Mouse (Mus musculus): ENCODE results near the gene Irgm1. TPM values are rescaled to one million over a fixed set of nuclear protein-coding genes. Genes with fewer than 3 reads are reported as not detected.
"Not testable (repeated sequence)": the region's sequence is repeated elsewhere in the genome, so short reads cannot be mapped to it uniquely, and the experiment has no call there.

The Irgm1 gene
- total and polyA plus RNA-seq, 3 experiments = 25.7 to 58.1 (median 49.0) TPM

DNA sequence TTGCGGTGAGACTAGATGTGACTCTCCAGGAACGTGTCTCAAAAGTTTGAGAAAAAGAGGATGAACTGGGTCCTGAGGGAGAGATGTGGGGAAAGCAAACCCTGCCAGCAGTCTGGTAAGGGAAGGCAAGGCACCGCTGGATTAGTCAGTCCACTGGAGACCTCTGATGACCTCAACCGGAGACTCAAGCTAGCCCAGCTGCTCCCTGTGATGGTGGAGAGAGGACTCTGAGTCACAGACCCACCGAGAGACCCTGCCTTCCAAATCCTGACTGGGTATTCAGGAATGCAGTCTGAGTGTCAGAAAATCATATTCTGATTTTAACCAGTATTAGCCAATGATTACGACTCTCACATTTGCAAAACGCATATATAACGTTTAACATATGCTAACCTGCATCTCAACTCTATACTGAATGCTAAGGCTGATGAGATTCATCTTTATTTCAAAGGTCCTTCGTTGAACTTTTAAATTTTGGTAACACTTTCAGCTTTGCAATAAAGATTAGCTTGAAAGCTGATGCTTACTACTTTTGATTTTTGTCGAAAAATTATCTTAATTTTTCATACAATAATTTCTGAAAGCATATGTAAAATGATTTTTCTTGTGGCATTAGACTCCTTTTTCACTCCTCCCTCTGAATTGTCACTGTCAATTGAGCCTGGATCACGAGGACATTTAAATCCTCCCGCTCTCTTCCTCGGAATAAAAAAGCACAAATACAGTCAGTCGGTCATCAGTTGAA lies 48.5 kb downstream of the Irgm1 start:
- Histone ChIP-seq H3K4me3 (replicated peaks in 1 of 3; ENCODE audit: low read depth in 2 of 3, low read length in 2 of 3, poor library complexity in 1 of 3) (peak overlapping the region; percentile 48 to 64 (median 60)), H3K9ac (ENCODE audit: insufficient read depth, low read depth) (peak overlapping the region; percentile 63), H3K79me2 (replicated peaks; ENCODE audit: control insufficient read depth, extremely low read depth, insufficient read depth, poor library complexity, severe bottlenecking) (no peaks in the 10 kb centered on the region), H3K4me1 (ENCODE audit: control insufficient read depth in 1 of 2, insufficient read depth in 2 of 2) (peaks cover 15 to 53% of the 10 kb centered on the region in 2 experiments), H3K27me3 (replicated peaks) (peaks cover 9% of the 10 kb centered on the region), H3K9me3 (replicated peaks; ENCODE audit: low read length) (peaks cover 7% of the 10 kb centered on the region), H3K36me3 (replicated peaks in 1 of 2; ENCODE audit: control insufficient read depth in 1 of 2, insufficient read depth in 1 of 2, low read length in 1 of 2) (no peaks in the 10 kb centered on the region), H3K27ac (ENCODE audit: insufficient read depth, low read depth) (no peak overlapping the region), H3K4me2 (ENCODE audit: insufficient read depth, low read depth, poor library complexity, severe bottlenecking) (peak overlapping the region; percentile 90)
- DNase-seq (ENCODE audit: extremely low read depth) = no peak
- dilution Hi-C loops (cut with MboI; ENCODE audit: extremely low pct_ligation_motif_present, extremely low pct_unique_long_range_greater_than_20kb, low sequenced_read_pairs) = no loop called here
- in situ Hi-C loops (cut with MboI; ENCODE audit: low pct_ligation_motif_present, low pct_unique_long_range_greater_than_20kb, low sequenced_read_pairs) = no loop called here
- TF ChIP-seq ZMIZ1 (IDR thresholded peaks at IDR 0.05; ENCODE audit: low read depth, low read length) (no peak), MXI1 (IDR thresholded peaks at IDR 0.05; ENCODE audit: low read depth, low read length) (peak; percentile 72), MAX (IDR thresholded peaks at IDR 0.05; ENCODE audit: low read length) (0 out of 2 replicates have a peak, but pooled peaks have one; percentile 27), SIN3A (IDR thresholded peaks at IDR 0.05; ENCODE audit: low read length) (peak; percentile 66), ZNF384 (IDR thresholded peaks at IDR 0.05; ENCODE audit: low read depth, low read length) (no peak), ZC3H11A (IDR thresholded peaks at IDR 0.05; ENCODE audit: low read depth, low read length) (no peak), ETS1 (conservative IDR thresholded peaks at IDR 0.05; ENCODE audit: low read depth, low read length) (peak; percentile 25), CHD1 (IDR thresholded peaks at IDR 0.05; ENCODE audit: low read depth, low read length) (peak; percentile 39; the same call in 1 of the 2 replicates), USF1 (IDR thresholded peaks at IDR 0.05; ENCODE audit: low read depth, low read length) (0 out of 2 replicates have a peak, but pooled peaks have one; percentile 4), TCF12 (IDR thresholded peaks at IDR 0.05; ENCODE audit: low read depth, low read length) (peak; percentile 26; the same call in 1 of the 2 replicates)

GRCm38 (mm10) chr11:48821299-48821698 lies 50.2 kb downstream of the Irgm1 start:
- H3K9me3 ChIP-seq (replicated peaks; ENCODE audit: low read length); H3K79me2 ChIP-seq (replicated peaks; ENCODE audit: control insufficient read depth, extremely low read depth, insufficient read depth, poor library complexity, severe bottlenecking); H3K4me3 ChIP-seq (replicated peaks in 1 of 3; ENCODE audit: low read depth in 2 of 3, low read length in 2 of 3, poor library complexity in 1 of 3); H3K36me3 ChIP-seq (replicated peaks in 1 of 2; ENCODE audit: control insufficient read depth in 1 of 2, insufficient read depth in 1 of 2, low read length in 1 of 2); dilution Hi-C loops (cut with MboI; ENCODE audit: extremely low pct_ligation_motif_present, extremely low pct_unique_long_range_greater_than_20kb, low sequenced_read_pairs); H3K27me3 ChIP-seq (replicated peaks); H3K4me2 ChIP-seq (ENCODE audit: insufficient read depth, low read depth, poor library complexity, severe bottlenecking); in situ Hi-C loops (cut with MboI; ENCODE audit: low pct_ligation_motif_present, low pct_unique_long_range_greater_than_20kb, low sequenced_read_pairs); DNase-seq (ENCODE audit: extremely low read depth); H3K9ac ChIP-seq (ENCODE audit: insufficient read depth, low read depth): not testable (repeated sequence)
- peak overlapping the region; percentile 84 for H3K27ac ChIP-seq (ENCODE audit: insufficient read depth, low read depth)
- H3K4me1 ChIP-seq (ENCODE audit: control insufficient read depth in 1 of 2, insufficient read depth in 2 of 2) = peaks cover 14 to 51% of the 10 kb centered on the region in 2 experiments
- TF ChIP-seq TBP (conservative IDR thresholded peaks at IDR 0.05; ENCODE audit: low read depth, low read length) = 0 out of 2 replicates have a peak, but pooled peaks have one; percentile 9

DNA sequence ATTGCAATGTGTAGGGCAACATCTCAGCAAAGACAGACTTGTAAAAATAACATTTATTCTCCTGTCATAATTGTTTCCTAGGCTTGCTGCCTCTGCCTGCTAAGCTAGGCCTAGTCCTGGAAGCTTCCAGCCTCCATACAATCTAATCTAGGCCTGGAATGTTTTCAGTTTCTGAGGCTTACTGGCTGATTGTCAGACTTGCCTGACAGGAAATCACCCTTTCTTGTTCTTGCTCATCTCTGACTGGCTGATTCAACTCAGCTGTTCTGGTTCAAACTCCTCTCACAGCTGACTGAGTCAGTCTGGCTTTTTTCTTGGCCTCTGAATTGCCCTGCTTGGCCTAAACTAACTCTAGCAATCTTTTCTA lies 51.2 kb downstream of the Irgm1 start:
- peak; percentile 75 for DNase-seq (ENCODE audit: extremely low read depth)
- Histone ChIP-seq H3K27ac (ENCODE audit: insufficient read depth, low read depth) (peak overlapping the region; percentile 84), H3K9ac (ENCODE audit: insufficient read depth, low read depth) (peak overlapping the region; percentile 56), H3K4me3 (replicated peaks in 1 of 3; ENCODE audit: low read depth in 2 of 3, low read length in 2 of 3, poor library complexity in 1 of 3) (no peak overlapping the region), H3K4me2 (ENCODE audit: insufficient read depth, low read depth, poor library complexity, severe bottlenecking) (peak overlapping the region; percentile 67), H3K4me1 (ENCODE audit: control insufficient read depth in 1 of 2, insufficient read depth in 2 of 2) (peaks cover 17 to 60% of the 10 kb centered on the region in 2 experiments), H3K79me2 (replicated peaks; ENCODE audit: control insufficient read depth, extremely low read depth, insufficient read depth, poor library complexity, severe bottlenecking) (peaks cover 14% of the 10 kb centered on the region), H3K36me3 (replicated peaks in 1 of 2; ENCODE audit: control insufficient read depth in 1 of 2, insufficient read depth in 1 of 2, low read length in 1 of 2) (peaks cover 5 to 6% of the 10 kb centered on the region in 2 experiments), H3K9me3 (replicated peaks; ENCODE audit: low read length) (no peaks in the 10 kb centered on the region), H3K27me3 (replicated peaks) (peaks cover 9% of the 10 kb centered on the region)
- dilution Hi-C loops (cut with MboI; ENCODE audit: extremely low pct_ligation_motif_present, extremely low pct_unique_long_range_greater_than_20kb, low sequenced_read_pairs) (no loop called here), in situ Hi-C loops (cut with MboI; ENCODE audit: low pct_ligation_motif_present, low pct_unique_long_range_greater_than_20kb, low sequenced_read_pairs) (no loop called here)
- peak; percentile 76 for TF ChIP-seq ZNF384 (IDR thresholded peaks at IDR 0.05; ENCODE audit: low read depth, low read length)
- no peak for TF ChIP-seq CHD1 (IDR thresholded peaks at IDR 0.05; ENCODE audit: low read depth, low read length)
- peak; percentile 100 for TF ChIP-seq ETS1 (conservative IDR thresholded peaks at IDR 0.05; ENCODE audit: low read depth, low read length)
- peak; percentile 61; the same call in 1 of the 2 replicates for TF ChIP-seq MEF2A (IDR thresholded peaks at IDR 0.05; ENCODE audit: borderline replicate concordance, low read depth, low read length)
- peak; percentile 34; the same call in 1 of the 2 replicates for TF ChIP-seq HCFC1 (IDR thresholded peaks at IDR 0.05; ENCODE audit: low read depth, low read length)
- TF ChIP-seq TCF12 (IDR thresholded peaks at IDR 0.05; ENCODE audit: low read depth, low read length) = peak; percentile 76
- TF ChIP-seq IRF4 (IDR thresholded peaks at IDR 0.05; ENCODE audit: low read depth, low read length) = peak; percentile 97
- no peak for TF ChIP-seq ELF1 (IDR thresholded peaks at IDR 0.05; ENCODE audit: low read depth, low read length)
- no peak for TF ChIP-seq KAT2A (IDR thresholded peaks at IDR 0.05; ENCODE audit: insufficient replicate concordance, low read length)
- no peak for TF ChIP-seq SMC3 (IDR thresholded peaks at IDR 0.05; ENCODE audit: low read depth, low read length)
- TF ChIP-seq TBP (conservative IDR thresholded peaks at IDR 0.05; ENCODE audit: low read depth, low read length) = peak; percentile 55; the same call in 1 of the 2 replicates
- no peak for TF ChIP-seq E2F4 (IDR thresholded peaks at IDR 0.05; ENCODE audit: insufficient replicate concordance, low read depth, low read length)
- no peak for TF ChIP-seq PAX5 (IDR thresholded peaks at IDR 0.05; ENCODE audit: low read length)
- peak; percentile 93 for TF ChIP-seq EP300 (IDR thresholded peaks at IDR 0.05; ENCODE audit: low read length)
- TF ChIP-seq POLR2A (IDR thresholded peaks at IDR 0.05; ENCODE audit: low read depth, low read length) = peak; percentile 42; the same call in 1 of the 2 replicates
- peak; percentile 94 for TF ChIP-seq SIN3A (IDR thresholded peaks at IDR 0.05; ENCODE audit: low read length)
- TF ChIP-seq MAFK (IDR thresholded peaks at IDR 0.05; ENCODE audit: insufficient replicate concordance, low read length) = 0 out of 2 replicates have a peak, but pooled peaks have one; percentile 5
- TF ChIP-seq BHLHE40 (IDR thresholded peaks at IDR 0.05; ENCODE audit: low read depth, low read length) = peak; percentile 79

Data from CH12.LX (cell line).